Mouse (Mus musculus): ENCODE results near the gene Fzd5.

DNA sequence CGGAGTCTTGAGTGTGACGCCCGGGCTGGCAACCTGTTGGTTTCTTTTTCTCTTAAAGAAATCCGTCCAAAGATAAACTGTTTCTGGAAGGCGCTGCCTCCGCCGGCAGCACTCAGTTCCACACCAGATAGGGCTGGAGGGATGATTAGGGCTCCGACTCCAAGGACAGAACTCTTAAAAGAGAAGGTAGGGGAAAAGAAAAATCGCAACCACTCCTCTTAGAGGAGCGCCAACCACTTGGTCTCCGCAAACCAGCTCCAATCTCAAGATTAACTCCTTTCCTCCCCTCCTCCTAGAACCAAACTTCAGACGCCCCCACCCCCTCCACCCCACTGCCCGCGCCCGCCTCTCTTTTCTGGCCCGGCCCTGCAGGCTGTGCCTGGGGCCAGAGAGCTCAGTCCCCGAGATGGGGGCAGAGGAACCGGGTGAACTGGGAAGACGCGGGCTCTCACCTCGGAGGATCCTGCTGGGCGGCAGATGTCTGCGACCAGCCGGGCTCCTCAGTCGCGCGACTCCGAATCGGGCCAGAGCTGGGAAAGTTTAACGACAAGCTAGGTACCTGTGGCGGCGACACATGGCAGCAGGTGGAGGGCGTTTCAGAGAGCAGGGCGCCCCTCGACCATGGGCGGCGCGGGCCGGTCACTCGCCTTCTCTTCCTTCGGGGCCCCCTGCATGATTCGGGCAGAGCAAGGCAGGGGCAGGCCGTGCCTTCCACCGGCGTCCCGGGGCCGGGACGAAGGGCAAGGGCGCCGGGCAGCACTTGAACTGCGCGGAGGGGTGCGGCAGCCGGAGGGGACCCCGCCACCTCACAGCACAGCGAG lies 660 bp downstream of the Fzd5 start:
- TF ChIP-seq GATA1 (IDR thresholded peaks at IDR 0.05; ENCODE audit: low read length) = no peak
- TF ChIP-seq TAL1 (IDR thresholded peaks at IDR 0.05; ENCODE audit: low read length) = no peak
